Mouse (Mus musculus) myocyte (in vitro differentiated cells): ENCODE measurements around the gene Fam174b. TPM values are rescaled to one million over a fixed set of nuclear protein-coding genes. Genes with fewer than 3 reads are reported as not detected.

Source experiments
- H3K27me3 ChIP-seq: one replicate; pipeline ENCODE4 v1.6.1; 2011; ENCODE audit not compliant: control insufficient read depth, insufficient read depth, insufficient read length
- H3K36me3 ChIP-seq: one replicate; pipeline ENCODE4 v1.6.1; 2011; ENCODE audit not compliant: control insufficient read depth, insufficient read depth
- H3K4me2 ChIP-seq: one replicate; pipeline ENCODE4 v1.6.1; 2011; ENCODE audit warnings: low read depth, control low read depth
- H3K4me3 ChIP-seq: one replicate; pipeline ENCODE4 v1.5.1; 2011; ENCODE audit warnings: mild to moderate bottlenecking, control low read depth, moderate library complexity
- H3K79me2 ChIP-seq: one replicate; pipeline ENCODE4 v1.6.1; 2011; ENCODE audit not compliant: control insufficient read depth, insufficient read depth
- H3ac ChIP-seq: one replicate; pipeline ENCODE4 v1.6.1; 2011; ENCODE audit not compliant: control insufficient read depth, insufficient read length
- CEBPB ChIP-seq: IDR thresholded peaks from 2 replicates; pipeline ENCODE4 v1.6.1; 2011; ENCODE audit warnings: mild to moderate bottlenecking, moderate library complexity; ENCODE audit not compliant: poor library complexity, insufficient read depth, severe bottlenecking
- E2F4 ChIP-seq: IDR thresholded peaks from one replicate; pipeline ENCODE4 v1.6.1; 2011; ENCODE audit warnings: mild to moderate bottlenecking, control low read depth, moderate library complexity; ENCODE audit not compliant: insufficient read depth
- MAX ChIP-seq: IDR thresholded peaks from one replicate; pipeline ENCODE4 v1.6.1; 2011; ENCODE audit warnings: low read depth, mild to moderate bottlenecking, control low read depth
- MYOD1 ChIP-seq, 3 experiments: IDR thresholded peaks; one replicate each; pipeline ENCODE4 v1.6.1; 2011; ENCODE audit warnings: control low read depth in 2 of 3, low read depth in 2 of 3, mild to moderate bottlenecking in 2 of 3, moderate library complexity in 1 of 3; ENCODE audit not compliant: insufficient read length in 2 of 3, control insufficient read depth in 1 of 3
- MYOG ChIP-seq, 3 experiments: IDR thresholded peaks; one replicate each; pipeline ENCODE4 v1.6.1; 2011; ENCODE audit warnings: control low read depth in 2 of 3, low read depth in 2 of 3, mild to moderate bottlenecking in 2 of 3; ENCODE audit not compliant: insufficient read length in 2 of 3, control insufficient read depth in 1 of 3, insufficient read depth in 1 of 3
- POLR2A ChIP-seq: IDR thresholded peaks from one replicate; pipeline ENCODE4 v1.6.1; 2011; ENCODE audit warnings: low read depth, mild to moderate bottlenecking, control low read depth, moderate library complexity; ENCODE audit not compliant: insufficient read length
- POLR2AphosphoS2 ChIP-seq: IDR thresholded peaks from one replicate; pipeline ENCODE4 v1.6.1; 2011; ENCODE audit warnings: low read depth, control low read depth; ENCODE audit not compliant: insufficient read length
- REST ChIP-seq: IDR thresholded peaks from one replicate; pipeline ENCODE4 v1.6.1; 2011; ENCODE audit warnings: mild to moderate bottlenecking, control low read depth, moderate library complexity; ENCODE audit not compliant: insufficient read depth, insufficient read length
- SRF ChIP-seq: IDR thresholded peaks from one replicate; pipeline ENCODE4 v1.6.1; 2011; ENCODE audit warnings: low read depth; ENCODE audit not compliant: control insufficient read depth, insufficient read length
- TCF12 ChIP-seq: IDR thresholded peaks from one replicate; pipeline ENCODE4 v1.6.1; 2011; ENCODE audit warnings: mild to moderate bottlenecking, control low read depth; ENCODE audit not compliant: poor library complexity, insufficient read depth, severe bottlenecking
- TCF3 ChIP-seq: IDR thresholded peaks from one replicate; pipeline ENCODE4 v1.6.1; 2011; ENCODE audit warnings: low read depth, control low read depth; ENCODE audit not compliant: insufficient read length
- USF1 ChIP-seq: IDR thresholded peaks from one replicate; pipeline ENCODE4 v1.6.1; 2011; ENCODE audit warnings: low read depth, mild to moderate bottlenecking, control low read depth, moderate library complexity
- polyA plus RNA-seq: library from polyadenylated mRNA; unstranded; fragments of >200 nt; fragmentation: generic; extraction: Trizol; gene quantifications from one replicate; pipeline ENCODE4 v1.2.1, GENCODE M21; 2012; ENCODE audit warnings: missing spikeins

The Fam174b gene
- polyA plus RNA-seq, 1 experiment, result not detected

DNA sequence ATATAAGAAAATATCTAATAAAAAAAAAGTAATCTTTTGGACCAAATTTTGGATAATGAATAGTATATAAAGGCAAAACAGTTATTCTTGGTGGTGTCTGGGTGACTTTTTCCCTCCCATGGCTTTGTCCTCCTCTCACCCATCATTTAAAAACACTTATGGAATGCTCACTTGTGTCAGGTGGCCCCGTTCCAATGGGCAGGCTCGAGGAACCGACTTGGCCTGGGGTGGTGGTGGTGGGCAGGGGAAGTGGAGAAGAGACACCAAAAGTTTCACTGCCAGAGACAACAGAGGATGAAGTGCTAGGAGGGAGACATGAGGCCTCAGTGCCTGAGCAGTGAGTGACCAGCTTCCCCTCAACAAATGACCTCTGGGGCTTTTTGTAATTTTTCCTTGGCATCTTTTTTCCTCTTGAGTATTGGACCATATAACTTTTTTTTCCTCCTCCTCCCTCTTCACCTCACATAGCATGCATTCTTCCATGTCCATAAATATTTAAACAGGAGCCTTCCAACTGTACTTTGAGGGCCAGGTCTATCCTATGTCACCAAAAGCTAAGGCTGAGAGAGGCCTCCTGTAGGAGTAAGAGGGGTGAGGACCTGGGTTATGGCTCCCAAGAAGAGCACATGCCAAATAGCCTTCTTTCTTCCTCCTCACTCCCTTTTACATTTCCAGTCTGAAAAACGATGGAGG is 44.8 kb downstream of the Fam174b start:
- H3K27me3 ChIP-seq, result no peaks in the 10 kb centered on the region
- H3ac ChIP-seq, result no peak overlapping the region
- no peak overlapping the region for H3K4me3 ChIP-seq
- no peaks in the 10 kb centered on the region for H3K79me2 ChIP-seq
- H3K4me2 ChIP-seq, result no peak overlapping the region
- H3K36me3 ChIP-seq, result no peaks in the 10 kb centered on the region
- no peak for TF ChIP-seq REST
- no peak for TF ChIP-seq E2F4
- TF ChIP-seq CEBPB, result no peak
- no peak for TF ChIP-seq POLR2A
- TF ChIP-seq POLR2AphosphoS2, result no peak
- no peak for TF ChIP-seq MAX
- no peak for TF ChIP-seq USF1
- TF ChIP-seq TCF12, result no peak
- TF ChIP-seq SRF, result no peak
- TF ChIP-seq MYOD1 (IDR thresholded peaks at IDR 0.05; ENCODE audit: control insufficient read depth in 1 of 3, insufficient read length in 2 of 3, low read depth in 2 of 3), result no peak
- no peak for TF ChIP-seq TCF3
- TF ChIP-seq MYOG (IDR thresholded peaks at IDR 0.05; ENCODE audit: control insufficient read depth in 1 of 3, insufficient read depth in 1 of 3, insufficient read length in 2 of 3, low read depth in 2 of 3), result no peak

GRCm38 (mm10) chr7:73785815-73786214 is 45.7 kb downstream of the Fam174b start:
- no peaks in the 10 kb centered on the region for H3K79me2 ChIP-seq
- TF ChIP-seq MAX (no peak), E2F4 (no peak), POLR2AphosphoS2 (no peak), REST (no peak), USF1 (no peak), SRF (no peak), TCF3 (no peak), CEBPB (no peak), MYOG (IDR thresholded peaks at IDR 0.05; ENCODE audit: control insufficient read depth in 1 of 3, insufficient read depth in 1 of 3, insufficient read length in 2 of 3, low read depth in 2 of 3) (no peak), POLR2A (no peak), MYOD1 (IDR thresholded peaks at IDR 0.05; ENCODE audit: control insufficient read depth in 1 of 3, insufficient read length in 2 of 3, low read depth in 2 of 3) (no peak), TCF12 (no peak)
- H3K4me3 ChIP-seq, result no peak overlapping the region
- H3K4me2 ChIP-seq, result no peak overlapping the region
- no peak overlapping the region for H3ac ChIP-seq
- no peaks in the 10 kb centered on the region for H3K36me3 ChIP-seq
- no peaks in the 10 kb centered on the region for H3K27me3 ChIP-seq

- no peak for TF ChIP-seq POLR2AphosphoS2
- no peak for TF ChIP-seq MYOD1 (IDR thresholded peaks at IDR 0.05; ENCODE audit: control insufficient read depth in 1 of 3, insufficient read length in 2 of 3, low read depth in 2 of 3)
- TF ChIP-seq CEBPB, result no peak
- Histone ChIP-seq H3K36me3 (no peaks in the 10 kb centered on the region), H3K79me2 (no peaks in the 10 kb centered on the region), H3K4me2 (no peak overlapping the region), H3ac (no peak overlapping the region), H3K27me3 (peaks cover 11% of the 10 kb centered on the region), H3K4me3 (no peak overlapping the region)
These were observed 47.4 kb downstream of the Fam174b start for GRCm38 (mm10) chr7:73787513-73787912.

- H3K27me3 ChIP-seq, result peaks cover 11% of the 10 kb centered on the region
- TF ChIP-seq POLR2A (no peak), MAX (no peak), SRF (no peak), E2F4 (no peak), MYOG (IDR thresholded peaks at IDR 0.05; ENCODE audit: control insufficient read depth in 1 of 3, insufficient read depth in 1 of 3, insufficient read length in 2 of 3, low read depth in 2 of 3) (no peak), MYOD1 (IDR thresholded peaks at IDR 0.05; ENCODE audit: control insufficient read depth in 1 of 3, insufficient read length in 2 of 3, low read depth in 2 of 3) (no peak), REST (no peak)
- no peaks in the 10 kb centered on the region for H3K79me2 ChIP-seq
- no peak overlapping the region for H3K4me2 ChIP-seq
- H3K4me3 ChIP-seq, result no peak overlapping the region
- H3K36me3 ChIP-seq, result no peaks in the 10 kb centered on the region
- H3ac ChIP-seq, result no peak overlapping the region
These were observed 51.0 kb downstream of the Fam174b start for GRCm38 (mm10) chr7:73791096-73791495.

- H3ac ChIP-seq, result no peak overlapping the region
- H3K4me3 ChIP-seq, result no peak overlapping the region
- no peak overlapping the region for H3K4me2 ChIP-seq
- no peaks in the 10 kb centered on the region for H3K79me2 ChIP-seq
- H3K36me3 ChIP-seq, result no peaks in the 10 kb centered on the region
- TF ChIP-seq CEBPB, result no peak
- no peak for TF ChIP-seq SRF
- TF ChIP-seq TCF12, result no peak
- no peak for TF ChIP-seq USF1
- TF ChIP-seq E2F4, result no peak
- no peak for TF ChIP-seq POLR2A
- no peak for TF ChIP-seq REST
- no peak for TF ChIP-seq TCF3
- TF ChIP-seq POLR2AphosphoS2, result no peak
- TF ChIP-seq MYOD1 (IDR thresholded peaks at IDR 0.05; ENCODE audit: control insufficient read depth in 1 of 3, insufficient read length in 2 of 3, low read depth in 2 of 3), result no peak
- TF ChIP-seq MYOG (IDR thresholded peaks at IDR 0.05; ENCODE audit: control insufficient read depth in 1 of 3, insufficient read depth in 1 of 3, insufficient read length in 2 of 3, low read depth in 2 of 3), result no peak
- TF ChIP-seq MAX, result no peak
- H3K27me3 ChIP-seq, result peaks cover 11% of the 10 kb centered on the region
These were observed 52.1 kb downstream of the Fam174b start for GRCm38 (mm10) chr7:73792155-73792554.
